Mouse (Mus musculus): ENCODE measurements around the gene Ankrd33b.

Gene Ankrd33b

DNA sequence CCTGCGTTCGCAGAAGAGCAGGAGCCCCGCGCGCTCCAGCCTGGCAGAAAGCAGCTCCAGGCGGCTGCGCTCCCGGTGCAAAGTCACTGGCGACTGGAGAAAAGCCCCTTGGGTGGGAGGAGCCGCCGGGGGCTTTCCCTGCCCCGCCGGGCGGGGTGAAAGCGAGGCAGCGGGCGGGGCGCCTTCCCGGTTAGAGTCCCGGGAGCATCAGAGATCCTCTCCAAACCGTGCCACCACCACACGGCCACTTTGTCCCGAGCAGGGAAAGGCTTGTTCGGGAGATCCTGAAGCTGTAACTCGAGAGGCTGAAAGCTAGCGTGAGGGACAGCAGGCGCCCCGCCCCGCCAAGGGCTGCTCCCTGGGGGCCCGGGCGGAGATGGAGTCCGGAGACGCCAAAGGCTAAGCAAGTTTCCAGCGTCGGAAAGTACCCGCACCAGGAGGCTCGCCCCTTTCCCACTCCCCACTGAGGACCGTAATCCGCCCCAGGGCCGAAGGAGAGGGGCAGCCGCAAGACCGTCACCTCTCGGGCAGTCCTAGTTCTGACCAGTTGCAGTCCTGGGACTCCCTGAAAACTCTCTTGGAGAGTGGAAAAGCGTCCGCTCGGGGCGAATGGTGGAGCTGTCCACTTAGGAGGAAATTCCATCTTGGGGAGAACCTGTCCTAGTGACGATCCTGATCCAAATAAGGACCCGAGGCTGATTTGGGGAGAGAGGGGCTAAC, at the start of gene Ankrd33b:
TSS of gene Ankrd33b (minus strand) at position 246 of the 720 bp plus-strand sequence.
- DNase-seq (ENCODE audit: low spot score in 2 of 2), result peak in 1 of 2 experiments; percentile 47

DNA sequence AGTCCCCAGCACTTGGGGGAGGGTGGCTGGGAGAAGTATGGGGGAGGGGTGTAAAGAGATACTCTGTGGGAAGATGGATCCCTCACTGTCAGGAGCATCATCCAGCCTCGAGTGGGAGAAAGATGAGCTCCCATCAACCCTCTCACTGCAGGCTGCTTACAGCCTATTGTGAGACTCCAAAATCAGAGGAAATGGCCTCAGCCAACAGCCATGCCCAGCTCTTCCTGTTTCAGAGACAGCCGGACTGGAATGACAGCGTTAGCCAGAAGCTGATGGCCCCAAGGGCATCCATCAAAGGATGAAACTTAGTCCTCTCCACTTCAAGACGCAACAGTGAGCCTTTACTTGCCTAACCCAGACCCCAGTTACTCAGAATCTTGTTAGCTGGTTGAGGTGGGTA, 47.7 kb upstream of the Ankrd33b start:
- no peak for DNase-seq (ENCODE audit: low spot score in 2 of 2)

- DNase-seq (ENCODE audit: low spot score in 2 of 2), result no peak
These were observed 46.8 kb upstream of the Ankrd33b start for GRCm38 (mm10) chr15:31414179-31414898.

- no peak for DNase-seq (ENCODE audit: low spot score in 2 of 2)
These were observed 46.1 kb upstream of the Ankrd33b start for GRCm38 (mm10) chr15:31413662-31414061.

DNA sequence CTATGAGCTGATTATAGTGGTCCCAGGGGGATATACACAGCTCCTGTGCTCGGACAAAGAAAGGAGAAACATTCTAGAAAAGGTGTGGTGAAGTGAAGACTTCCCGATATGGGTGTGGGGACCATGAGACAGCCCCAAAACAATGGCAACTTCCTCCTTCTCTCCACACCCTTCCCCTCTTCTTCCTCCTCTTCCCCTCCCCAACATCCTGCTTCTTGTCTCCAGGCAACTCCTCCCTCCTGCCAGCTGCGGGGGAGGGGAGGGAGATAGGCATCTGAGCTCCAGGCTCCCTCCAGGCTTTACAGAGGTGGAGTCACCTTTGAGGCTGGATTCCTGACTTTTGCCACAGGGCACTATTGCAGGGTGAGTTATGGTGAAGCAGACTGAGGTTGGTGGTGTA, 45.4 kb upstream of the Ankrd33b start:
- no peak for DNase-seq (ENCODE audit: low spot score in 2 of 2)

DNA sequence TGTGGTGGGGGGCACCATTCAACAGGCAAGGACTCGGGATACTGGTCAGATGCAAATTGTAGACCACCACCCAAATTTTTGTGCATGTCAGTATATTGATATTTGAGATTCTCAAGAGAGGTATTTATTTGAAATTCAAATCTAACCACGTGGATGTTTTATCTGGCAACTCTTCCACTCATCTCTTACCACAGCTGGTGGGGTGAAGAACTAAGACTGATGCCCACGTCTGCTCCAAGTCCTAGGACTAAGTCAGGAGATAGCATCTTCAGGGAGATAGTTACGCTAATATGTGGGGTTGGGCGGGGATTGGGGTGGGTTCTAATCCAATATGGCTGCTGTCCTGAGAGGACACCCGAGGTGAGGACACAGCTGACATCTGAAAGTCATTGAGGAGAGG, 44.9 kb upstream of the Ankrd33b start:
- DNase-seq (ENCODE audit: low spot score in 2 of 2), result no peak

GRCm38 (mm10) chr15:31407490-31407889, 40.0 kb upstream of the Ankrd33b start:
- no peak for DNase-seq (ENCODE audit: low spot score in 2 of 2)

- no peak for DNase-seq (ENCODE audit: low spot score in 2 of 2)
These were observed 39.4 kb upstream of the Ankrd33b start for GRCm38 (mm10) chr15:31406881-31407280.

- DNase-seq (ENCODE audit: low spot score in 2 of 2), result no peak
These were observed 36.8 kb upstream of the Ankrd33b start for GRCm38 (mm10) chr15:31404346-31404745.

GRCm38 (mm10) chr15:31402200-31402892, 34.8 kb upstream of the Ankrd33b start:
- no peak for DNase-seq (ENCODE audit: low spot score in 2 of 2)

GRCm38 (mm10) chr15:31400974-31401373, 33.4 kb upstream of the Ankrd33b start:
- no peak for DNase-seq (ENCODE audit: low spot score in 2 of 2)

- DNase-seq (ENCODE audit: low spot score in 2 of 2), result peak; percentile 69 to 82
These were observed 31.2 kb upstream of the Ankrd33b start for GRCm38 (mm10) chr15:31398769-31399168.

- no peak for DNase-seq (ENCODE audit: low spot score in 2 of 2)
These were observed 29.9 kb upstream of the Ankrd33b start for GRCm38 (mm10) chr15:31397379-31397778.

- peak in 1 of 2 experiments; percentile 68 for DNase-seq (ENCODE audit: low spot score in 2 of 2)
These were observed 29.2 kb upstream of the Ankrd33b start for GRCm38 (mm10) chr15:31396755-31397154.

DNA sequence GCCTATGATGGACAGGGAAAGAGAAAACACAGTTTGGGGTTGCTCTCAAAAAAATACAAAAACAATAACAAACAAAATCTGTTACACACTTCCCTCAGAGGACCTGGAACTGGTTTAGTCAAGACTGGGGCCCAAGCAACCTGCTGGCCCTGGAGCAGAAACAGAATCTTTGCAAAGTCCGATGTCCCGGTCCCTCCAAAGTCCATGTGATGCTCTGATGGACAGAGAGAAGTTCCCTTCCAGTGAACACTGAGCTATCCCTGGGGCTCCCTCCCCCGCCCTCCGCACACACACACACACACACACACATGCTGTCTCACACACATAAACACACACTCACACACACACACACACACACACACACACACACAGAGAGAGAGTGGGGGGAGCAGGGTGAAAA, 28.5 kb upstream of the Ankrd33b start:
- no peak for DNase-seq (ENCODE audit: low spot score in 2 of 2)

- peak; percentile 74 to 87 for DNase-seq (ENCODE audit: low spot score in 2 of 2)
These were observed 25.9 kb upstream of the Ankrd33b start for GRCm38 (mm10) chr15:31393402-31393801.

DNA sequence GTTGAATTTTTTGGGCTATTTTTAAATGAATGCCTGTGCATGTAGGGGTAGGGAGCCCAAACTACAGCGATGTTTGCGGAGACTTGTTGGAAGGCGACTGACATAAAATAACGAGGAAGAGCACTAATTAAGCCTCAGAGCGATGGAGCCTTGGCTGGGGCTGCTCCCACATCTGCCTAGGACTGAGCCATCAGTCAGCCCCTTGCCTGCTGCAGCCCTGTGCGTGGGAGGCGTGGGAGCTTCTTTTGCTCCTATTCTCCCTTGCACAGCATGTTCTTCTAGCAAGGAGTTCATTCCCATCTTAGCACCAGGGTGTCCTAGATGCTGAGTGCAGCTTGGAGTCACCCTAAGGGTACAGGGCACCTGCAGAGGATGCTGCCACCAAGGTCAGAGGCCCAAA, 25.2 kb upstream of the Ankrd33b start:
- DNase-seq (ENCODE audit: low spot score in 2 of 2), result peak; percentile 70 to 88

DNA sequence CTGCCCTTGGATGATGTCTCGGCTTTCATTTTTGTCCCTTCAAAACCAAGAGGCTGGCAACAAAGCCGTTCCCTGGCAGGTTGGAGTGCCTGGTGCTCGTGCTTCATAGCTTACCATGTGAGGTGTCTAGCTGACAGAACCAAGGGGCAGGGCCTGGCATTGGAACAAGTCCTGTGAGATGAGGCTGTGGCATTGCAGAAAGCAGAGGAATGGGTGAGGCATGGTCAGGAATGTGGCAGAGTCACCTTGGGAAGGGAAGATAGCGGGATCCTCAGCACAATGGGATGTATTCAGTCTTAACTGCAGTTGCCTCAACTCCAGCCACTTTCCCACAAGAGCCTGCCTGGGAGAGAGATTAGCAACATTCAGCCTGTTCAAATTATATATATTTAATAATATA, 24.6 kb upstream of the Ankrd33b start:
- DNase-seq (ENCODE audit: low spot score in 2 of 2), result no peak

DNA sequence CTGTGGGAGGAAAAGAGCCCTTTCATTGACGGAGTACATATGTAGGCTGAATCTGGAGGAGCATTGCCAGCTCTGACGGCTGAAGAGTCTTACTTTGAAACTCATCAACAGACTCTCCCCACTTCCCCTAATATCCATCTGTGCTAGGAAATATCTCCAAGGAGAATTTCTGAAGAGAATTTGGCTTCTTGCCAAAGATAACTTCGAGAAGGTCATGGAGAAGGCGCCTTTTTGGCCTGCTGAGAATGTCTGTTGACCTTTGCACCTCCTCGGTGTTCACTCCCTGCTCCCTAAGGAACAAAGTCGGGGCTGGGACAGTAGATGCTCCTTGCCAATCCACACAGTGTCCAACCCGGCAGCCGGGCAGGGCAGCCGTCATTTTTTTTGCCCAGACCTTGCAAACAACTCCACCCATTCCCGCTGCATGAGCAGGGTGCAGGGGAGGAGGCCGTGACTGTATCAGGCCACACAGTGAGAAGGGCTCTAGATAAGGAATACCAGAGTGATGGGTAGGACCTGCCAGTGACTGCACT, 14.5 kb upstream of the Ankrd33b start:
- DNase-seq (ENCODE audit: low spot score in 2 of 2), result no peak

- DNase-seq (ENCODE audit: low spot score in 2 of 2), result no peak
These were observed 11.9 kb upstream of the Ankrd33b start for GRCm38 (mm10) chr15:31379471-31379870.

- DNase-seq (ENCODE audit: low spot score in 2 of 2), result no peak
These were observed 7.7 kb upstream of the Ankrd33b start for GRCm38 (mm10) chr15:31375212-31375611.

GRCm38 (mm10) chr15:31369125-31369612, 1.6 kb upstream of the Ankrd33b start:
- DNase-seq (ENCODE audit: low spot score in 2 of 2), result no peak
